Mouse (Mus musculus): Measurements from ENCODE around the gene Eaf1.

Eaf1 gene

GRCm38 (mm10) chr14:31515895-31516294, 21.7 kb downstream of the Eaf1 start:
- no peak for DNase-seq

GRCm38 (mm10) chr14:31519165-31519564, 25.0 kb downstream of the Eaf1 start:
- DNase-seq = no peak

- peak in 1 of 2 experiments; percentile 65 for DNase-seq
These were observed 27.1 kb downstream of the Eaf1 start for GRCm38 (mm10) chr14:31521318-31521717.

- DNase-seq = no peak
These were observed 31.0 kb downstream of the Eaf1 start for GRCm38 (mm10) chr14:31525040-31525810.

GRCm38 (mm10) chr14:31530847-31531246, 36.6 kb downstream of the Eaf1 start:
- DNase-seq = no peak

- peak; percentile 85 to 92 for DNase-seq
These were observed 37.4 kb downstream of the Eaf1 start for GRCm38 (mm10) chr14:31531506-31532148.

GRCm38 (mm10) chr14:31532656-31533055, 38.5 kb downstream of the Eaf1 start:
- peak in 1 of 2 experiments; percentile 33 for DNase-seq

- DNase-seq = peak in 1 of 2 experiments; percentile 41
These were observed 43.1 kb downstream of the Eaf1 start for GRCm38 (mm10) chr14:31537298-31537697.

- DNase-seq = no peak
These were observed 49.8 kb downstream of the Eaf1 start for GRCm38 (mm10) chr14:31543885-31544442.

GRCm38 (mm10) chr14:31555021-31555420, 60.8 kb downstream of the Eaf1 start:
- DNase-seq = peak; percentile 70 to 80

GRCm38 (mm10) chr14:31555963-31556434, 61.8 kb downstream of the Eaf1 start:
- peak; percentile 93 to 97 for DNase-seq

GRCm38 (mm10) chr14:31556526-31557260, 62.5 kb downstream of the Eaf1 start:
- DNase-seq = peak; percentile 55 to 59

GRCm38 (mm10) chr14:31557273-31557672, 63.1 kb downstream of the Eaf1 start:
- DNase-seq = peak in 1 of 2 experiments; percentile 63

GRCm38 (mm10) chr14:31557784-31558183, 63.6 kb downstream of the Eaf1 start:
- peak; percentile 32 to 54 for DNase-seq

- no peak for DNase-seq
These were observed 65.0 kb downstream of the Eaf1 start for GRCm38 (mm10) chr14:31559216-31559615.
